Mouse (Mus musculus) stomach, postnatal 0 days (tissue): ENCODE measurements around the gene Pomt1. TPM values are rescaled to one million over a fixed set of nuclear protein-coding genes. Genes with fewer than 3 reads are reported as not detected.

Source experiments
- ATAC-seq: fragments of 200-750 bp; cut with Nextera tagmentation; 2 replicates; pipeline ENCODE4 v1.8.0; 2017; ENCODE audit not compliant: low FRiP score, low TSS enrichment
- DNase-seq: peaks from one replicate; pipeline ENCODE4 v3.0.0-alpha.2; 2016; ENCODE audit warnings: low spot score
- H3K27ac ChIP-seq: fragments of 300-500 bp; sonication (generic); replicated peaks from 2 replicates; pipeline ENCODE4 v1.5.1; 2014; ENCODE audit warnings: mild to moderate bottlenecking, control low read depth
- H3K27me3 ChIP-seq: fragments of 300-500 bp; sonication (generic); 2 replicates; pipeline ENCODE4 v1.6.1; 2014; ENCODE audit warnings: low read length; ENCODE audit not compliant: control insufficient read depth, insufficient read depth
- H3K36me3 ChIP-seq: fragments of 300-500 bp; sonication (generic); 2 replicates; pipeline ENCODE4 v1.6.1; 2014; ENCODE audit warnings: low read length, mixed read lengths; ENCODE audit not compliant: control insufficient read depth, insufficient read depth
- H3K4me1 ChIP-seq: fragments of 300-500 bp; sonication (generic); replicated peaks from 2 replicates; pipeline ENCODE4 v1.6.1; 2014; ENCODE audit warnings: antibody characterized with exemption; ENCODE audit not compliant: control insufficient read depth, insufficient read depth
- H3K4me2 ChIP-seq: fragments of 300-500 bp; sonication (generic); replicated peaks from 2 replicates; pipeline ENCODE4 v1.6.1; 2014; ENCODE audit warnings: low read depth, mild to moderate bottlenecking, control low read depth, moderate library complexity
- H3K4me3 ChIP-seq: fragments of 300-500 bp; sonication (generic); 2 replicates; pipeline ENCODE4 v1.5.1; 2014; ENCODE audit warnings: low read depth, low read length, control low read depth
- H3K9ac ChIP-seq: fragments of 300-500 bp; sonication (generic); 2 replicates; pipeline ENCODE4 v1.6.1; 2014; ENCODE audit warnings: mild to moderate bottlenecking, low read length, control low read depth, mixed read lengths
- H3K9me3 ChIP-seq: fragments of 300-500 bp; sonication (generic); 2 replicates; pipeline ENCODE4 v1.6.1; 2016; ENCODE audit warnings: low read length; ENCODE audit not compliant: control insufficient read depth
- CTCF ChIP-seq: IDR thresholded peaks from 2 replicates; pipeline ENCODE4 v1.5.1; 2016; ENCODE audit warnings: antibody characterized with exemption, low read depth, mild to moderate bottlenecking, moderate library complexity
- EP300 ChIP-seq: optimal IDR thresholded peaks from 2 replicates; pipeline ENCODE3; 2016; ENCODE audit warnings: antibody characterized with exemption
- WGBS: fragments of 180-500 bp; shearing (Covaris S2); extraction: QIAGEN DNeasy Blood & Tissue Kit; methylation state at CpG from one replicate; pipeline ENCODE4 v1.1.7; 2014; 5-methylcytosine and 5-hydroxymethylcytosine counted together
- polyA plus RNA-seq: library from polyadenylated mRNA; unstranded; fragments of >200 nt; fragmentation: Nextera tagmentation; extraction: Ambion mirVana; gene quantifications from 2 replicates; pipeline ENCODE4 v1.2.1, GENCODE M21; 2015

Gene Pomt1
- polyA plus RNA-seq, 1 experiment from 2014 or later, result 6.2 TPM

DNA sequence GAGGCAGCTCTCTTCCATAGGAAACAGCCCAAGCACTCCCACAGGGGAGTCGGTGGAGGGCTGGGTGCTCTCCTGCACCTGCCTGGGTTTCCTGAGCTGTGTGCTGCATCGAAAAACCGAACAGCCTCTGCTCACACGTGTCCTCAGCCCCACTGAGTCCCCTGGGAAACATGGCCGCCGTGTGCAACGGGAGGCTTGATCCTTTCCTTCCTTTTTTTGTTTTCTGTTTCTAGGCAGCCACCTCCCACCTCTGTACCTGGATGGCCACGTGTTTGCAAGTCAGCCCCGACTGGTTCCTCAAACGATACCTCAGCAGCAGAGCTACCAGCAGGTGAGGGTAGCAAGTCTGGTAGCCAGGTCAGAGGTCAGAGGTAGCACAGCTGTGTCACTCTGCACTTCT is 14.3 kb upstream of the Pomt1 start:
- Histone ChIP-seq H3K36me3 (peaks cover 74% of the 10 kb centered on the region), H3K9ac (no peak overlapping the region), H3K9me3 (no peaks in the 10 kb centered on the region), H3K4me3 (no peak overlapping the region), H3K4me2 (no peak overlapping the region), H3K27ac (no peak overlapping the region), H3K4me1 (no peaks in the 10 kb centered on the region), H3K27me3 (no peaks in the 10 kb centered on the region)
- no peak for ATAC-seq
- TF ChIP-seq EP300 (no peak), CTCF (no peak)
- DNase-seq, result no peak
- 68% methylated on average over 10 of the region's 10 CpGs for WGBS

DNA sequence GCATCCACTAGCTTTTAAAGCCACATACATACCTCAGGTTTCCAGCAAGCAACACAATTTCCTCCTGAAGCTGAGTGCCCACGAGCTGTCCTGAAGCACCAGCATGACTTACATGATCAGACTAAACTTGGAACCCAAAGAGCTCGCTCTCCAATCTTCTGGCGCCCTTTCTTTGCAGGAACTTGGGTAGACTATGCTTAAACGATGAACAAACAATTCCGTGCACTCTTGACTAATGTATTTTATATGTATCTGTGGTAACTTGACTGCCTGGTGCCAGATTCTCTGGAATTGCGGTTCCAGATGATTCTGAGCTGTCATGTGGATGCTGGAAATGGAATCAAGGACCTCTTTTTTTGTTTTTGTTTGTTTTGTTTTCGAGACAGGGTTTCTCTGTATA is 957 bp upstream of the Pomt1 start:
- TF ChIP-seq EP300 (no peak), CTCF (no peak)
- ATAC-seq, result no peak
- Histone ChIP-seq H3K9ac (no peak overlapping the region), H3K27me3 (no peaks in the 10 kb centered on the region), H3K4me3 (peak overlapping the region; percentile 55), H3K4me1 (no peaks in the 10 kb centered on the region), H3K4me2 (peak overlapping the region; percentile 82), H3K9me3 (no peaks in the 10 kb centered on the region), H3K27ac (no peak overlapping the region), H3K36me3 (peaks cover 10% of the 10 kb centered on the region)
- 26% methylated on average over 7 of the region's 7 CpGs for WGBS
- DNase-seq, result no peak

DNA sequence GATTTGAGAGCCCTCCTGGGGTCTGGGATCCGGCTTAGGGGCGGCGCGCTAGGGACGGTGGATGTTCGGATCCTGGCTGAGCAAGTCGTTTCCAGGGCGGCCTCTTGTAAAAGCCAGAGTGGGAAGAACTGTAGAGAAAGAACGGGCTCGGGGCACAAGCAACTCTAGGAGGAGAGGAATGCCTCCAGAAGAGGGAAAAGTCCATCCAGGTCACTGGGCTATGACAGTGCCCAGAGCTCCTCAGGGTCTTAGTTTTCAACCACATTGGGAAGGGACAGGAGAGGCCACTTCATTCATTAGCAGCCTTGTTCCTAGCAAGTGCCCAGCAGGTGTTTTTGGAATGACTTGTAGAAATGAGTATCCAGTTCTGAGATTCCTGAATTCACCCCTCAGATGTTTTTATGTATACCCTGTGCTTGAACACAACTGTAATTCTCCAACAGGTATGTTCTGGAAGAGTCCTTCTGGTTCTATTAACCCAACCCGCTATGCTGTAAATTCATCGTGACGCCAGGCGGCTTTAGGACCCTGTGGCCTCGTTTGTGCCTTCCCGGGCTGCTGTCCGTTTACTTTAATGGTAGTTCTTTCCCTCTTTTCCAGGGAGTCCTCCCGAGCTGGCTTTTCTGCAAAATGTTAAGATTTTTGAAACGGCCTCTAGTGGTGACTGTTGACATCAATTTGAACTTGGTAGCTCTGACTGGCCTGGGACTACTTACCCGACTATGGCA is 534 bp downstream of the Pomt1 start:
- TF ChIP-seq CTCF (peak; percentile 60), EP300 (no peak)
- H3K9me3 ChIP-seq, result no peaks in the 10 kb centered on the region
- DNase-seq (peak; percentile 57), ATAC-seq (peak; percentile 30)
- H3K4me3 ChIP-seq, result peak overlapping the region; percentile 55
- no peaks in the 10 kb centered on the region for H3K27me3 ChIP-seq
- peak overlapping the region; percentile 82 for H3K4me2 ChIP-seq
- peak overlapping the region; percentile 75 for H3K27ac ChIP-seq
- peak overlapping the region; percentile 74 for H3K9ac ChIP-seq
- H3K36me3 ChIP-seq, result peaks cover 2% of the 10 kb centered on the region; the same call in 1 of the 2 replicates
- H3K4me1 ChIP-seq, result no peaks in the 10 kb centered on the region
- WGBS, result 0% methylated on average over 20 of the region's 20 CpGs

DNA sequence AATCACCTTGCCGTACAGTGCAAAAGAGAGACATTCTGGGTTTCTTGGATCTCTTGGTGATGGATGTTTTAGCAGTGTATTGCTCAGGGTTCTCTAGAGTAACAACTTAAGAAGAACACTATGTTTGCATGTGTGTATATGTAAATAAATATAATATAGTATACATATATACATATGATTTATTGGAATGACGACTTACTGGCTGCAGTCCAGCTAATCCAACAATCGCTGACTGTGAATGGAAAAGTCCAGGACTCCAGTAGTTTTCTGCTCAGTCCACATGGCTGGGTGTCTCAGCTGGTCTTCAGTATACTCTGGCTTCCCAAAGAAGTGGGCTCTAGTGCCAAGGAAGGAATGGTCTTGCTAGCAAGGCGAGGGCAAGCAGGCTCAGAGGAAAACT is 1.2 kb downstream of the Pomt1 start:
- TF ChIP-seq EP300, result no peak
- TF ChIP-seq CTCF, result no peak
- Histone ChIP-seq H3K9me3 (no peaks in the 10 kb centered on the region), H3K4me3 (peak overlapping the region; percentile 55), H3K4me2 (peak overlapping the region; percentile 82), H3K27me3 (no peaks in the 10 kb centered on the region), H3K36me3 (0 out of 2 replicates have a peak, but pooled peaks cover 2% of the 10 kb centered on the region), H3K27ac (no peak overlapping the region), H3K9ac (no peak overlapping the region; the same call in 1 of the 2 replicates), H3K4me1 (no peaks in the 10 kb centered on the region)
- 20% methylated on average over 4 of the region's 4 CpGs for WGBS
- DNase-seq, result no peak
- no peak for ATAC-seq

DNA sequence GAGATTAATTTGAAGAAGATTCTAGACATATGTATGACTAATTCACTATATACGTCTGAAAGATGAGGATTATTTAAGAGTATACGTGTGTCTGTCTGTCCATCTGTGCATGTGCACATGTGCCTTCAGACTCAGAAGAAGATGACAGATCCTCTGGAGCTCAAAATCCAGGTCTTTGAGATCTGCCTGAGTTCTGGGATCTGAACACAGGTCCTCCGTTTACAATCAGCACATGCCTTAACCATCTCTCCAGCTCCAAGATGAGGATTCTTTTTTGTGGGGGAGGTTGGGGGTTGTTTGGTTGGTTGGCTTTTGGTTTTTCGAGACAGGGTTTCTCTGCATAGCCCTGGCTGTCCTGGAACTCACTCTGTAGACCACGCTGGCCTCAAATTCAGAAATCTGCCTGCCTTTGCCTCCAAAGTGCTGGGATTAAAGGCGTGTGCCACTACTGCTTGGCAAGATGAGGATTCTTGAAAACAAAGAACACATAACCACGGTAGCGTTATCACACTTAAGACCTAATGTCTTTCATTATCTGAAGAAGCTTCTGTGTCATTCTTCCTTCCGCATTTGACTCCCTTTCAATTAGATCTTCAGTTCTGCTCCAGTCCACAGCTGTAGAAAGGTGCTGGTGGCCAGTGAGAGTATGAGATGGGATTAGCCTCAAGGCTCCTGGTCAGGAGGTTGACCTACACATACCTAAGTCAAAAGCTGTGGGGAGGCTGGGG is 2.5 kb downstream of the Pomt1 start:
- 90% methylated on average over 9 of the region's 9 CpGs for WGBS
- Histone ChIP-seq H3K4me2 (no peak overlapping the region), H3K27me3 (no peaks in the 10 kb centered on the region), H3K36me3 (peaks cover under 1% of the 10 kb centered on the region; the same call in 1 of the 2 replicates), H3K9me3 (no peaks in the 10 kb centered on the region), H3K9ac (no peak overlapping the region), H3K4me3 (no peak overlapping the region), H3K4me1 (no peaks in the 10 kb centered on the region), H3K27ac (no peak overlapping the region)
- DNase-seq, result no peak
- ATAC-seq, result no peak
- no peak for TF ChIP-seq EP300
- no peak for TF ChIP-seq CTCF

DNA sequence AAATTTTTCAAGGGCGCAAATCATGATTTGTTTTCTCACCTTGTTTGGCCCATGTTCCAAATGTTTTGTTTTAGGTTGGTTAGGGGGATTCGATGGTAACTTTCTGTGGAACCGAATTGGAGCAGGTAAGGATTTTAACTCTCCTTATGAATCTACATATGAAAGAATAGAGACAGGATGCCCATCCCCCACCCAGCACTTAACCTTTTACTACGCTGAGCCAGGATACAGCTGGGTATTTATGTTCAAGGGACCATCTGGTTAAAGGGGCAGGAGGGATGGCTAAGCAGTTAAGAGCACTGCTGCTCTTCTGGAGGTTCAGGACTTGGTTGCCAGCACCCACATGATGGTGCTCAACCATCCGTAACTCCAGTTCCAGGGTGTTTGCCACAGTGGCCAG is 4.2 kb downstream of the Pomt1 start:
- Histone ChIP-seq H3K4me3 (no peak overlapping the region), H3K27ac (no peak overlapping the region), H3K4me1 (no peaks in the 10 kb centered on the region), H3K4me2 (no peak overlapping the region), H3K9me3 (no peaks in the 10 kb centered on the region), H3K36me3 (peaks cover 4% of the 10 kb centered on the region; the same call in 1 of the 2 replicates), H3K9ac (no peak overlapping the region), H3K27me3 (no peaks in the 10 kb centered on the region)
- 76% methylated on average over 5 of the region's 5 CpGs for WGBS
- TF ChIP-seq CTCF, result no peak
- no peak for TF ChIP-seq EP300
- DNase-seq, result no peak
- ATAC-seq, result no peak
